Mouse (Mus musculus): ENCODE measurements around the gene Epb41l3. TPM values are rescaled to one million over a fixed set of nuclear protein-coding genes. Genes with fewer than 3 reads are reported as not detected.

Epb41l3 gene
- polyA plus RNA-seq, 1 experiment from 2014 or later, result 16.6 TPM

GRCm38 (mm10) chr17:69267526-69267925, 192.0 kb downstream of the Epb41l3 start:
- TF ChIP-seq CTCF (IDR thresholded peaks at IDR 0.05; ENCODE audit: low read depth), result no peak
- TF ChIP-seq EP300 (optimal IDR thresholded peaks at IDR 0.05), result no peak
- Histone ChIP-seq H3K4me3 (ENCODE audit: low read depth, low read length) (no peak overlapping the region), H3K36me3 (ENCODE audit: control insufficient read depth, insufficient read depth, low read length) (no peaks in the 10 kb centered on the region), H3K9ac (ENCODE audit: low read length) (no peak overlapping the region), H3K27ac (replicated peaks) (no peak overlapping the region), H3K27me3 (ENCODE audit: control insufficient read depth, insufficient read depth, low read length) (no peaks in the 10 kb centered on the region), H3K9me3 (ENCODE audit: control insufficient read depth, low read length) (no peaks in the 10 kb centered on the region), H3K4me1 (replicated peaks; ENCODE audit: control insufficient read depth, insufficient read depth) (no peaks in the 10 kb centered on the region), H3K4me2 (replicated peaks; ENCODE audit: low read depth) (no peak overlapping the region)
- DNase-seq (ENCODE audit: low spot score) (no peak), ATAC-seq (ENCODE audit: low FRiP score, low TSS enrichment) (no peak)
- WGBS, result 35% methylated on average over 6 of the region's 6 CpGs

DNA sequence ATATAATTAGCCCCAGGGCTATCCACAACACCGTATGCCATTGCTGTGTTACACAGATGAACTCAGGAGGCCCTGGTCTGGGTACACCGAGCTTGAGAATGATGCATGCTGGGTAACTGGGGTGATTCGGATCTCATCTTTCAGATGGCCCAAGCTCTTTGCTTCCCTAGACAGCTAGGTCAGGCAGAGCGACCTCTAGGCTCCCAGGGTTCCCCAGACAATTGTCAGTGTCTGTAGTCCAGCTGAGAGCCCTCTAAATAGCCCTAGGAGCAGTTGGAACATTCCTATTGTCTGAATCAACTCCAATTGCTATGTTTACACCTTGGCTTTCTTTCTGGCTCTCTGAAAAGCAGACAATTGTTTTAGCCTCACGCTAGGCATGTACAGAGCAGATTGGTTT, 201.9 kb downstream of the Epb41l3 start:
- Histone ChIP-seq H3K27ac (replicated peaks) (no peak overlapping the region), H3K4me1 (replicated peaks; ENCODE audit: control insufficient read depth, insufficient read depth) (no peaks in the 10 kb centered on the region), H3K27me3 (ENCODE audit: control insufficient read depth, insufficient read depth, low read length) (no peaks in the 10 kb centered on the region), H3K9ac (ENCODE audit: low read length) (no peak overlapping the region), H3K36me3 (ENCODE audit: control insufficient read depth, insufficient read depth, low read length) (no peaks in the 10 kb centered on the region), H3K4me3 (ENCODE audit: low read depth, low read length) (no peak overlapping the region), H3K4me2 (replicated peaks; ENCODE audit: low read depth) (no peak overlapping the region), H3K9me3 (ENCODE audit: control insufficient read depth, low read length) (no peaks in the 10 kb centered on the region)
- TF ChIP-seq CTCF (IDR thresholded peaks at IDR 0.05; ENCODE audit: low read depth), result no peak
- no peak for TF ChIP-seq EP300 (optimal IDR thresholded peaks at IDR 0.05)
- ATAC-seq (ENCODE audit: low FRiP score, low TSS enrichment) (no peak), DNase-seq (ENCODE audit: low spot score) (no peak)
- 49% methylated on average over 5 of the region's 5 CpGs for WGBS

- no peaks in the 10 kb centered on the region for H3K4me1 ChIP-seq (replicated peaks; ENCODE audit: control insufficient read depth, insufficient read depth)
- no peak for ATAC-seq (ENCODE audit: low FRiP score, low TSS enrichment)
- 88% methylated on average over 13 of the region's 13 CpGs for WGBS
- no peak for DNase-seq (ENCODE audit: low spot score)
- H3K27ac ChIP-seq (replicated peaks), result no peak overlapping the region
- H3K27me3 ChIP-seq (ENCODE audit: control insufficient read depth, insufficient read depth, low read length), result no peaks in the 10 kb centered on the region
- no peak overlapping the region for H3K9ac ChIP-seq (ENCODE audit: low read length)
- H3K4me2 ChIP-seq (replicated peaks; ENCODE audit: low read depth), result no peak overlapping the region
- no peak for TF ChIP-seq EP300 (optimal IDR thresholded peaks at IDR 0.05)
- no peak for TF ChIP-seq CTCF (IDR thresholded peaks at IDR 0.05; ENCODE audit: low read depth)
- no peak overlapping the region for H3K4me3 ChIP-seq (ENCODE audit: low read depth, low read length)
- H3K36me3 ChIP-seq (ENCODE audit: control insufficient read depth, insufficient read depth, low read length), result no peaks in the 10 kb centered on the region; the same call in 1 of the 2 replicates
- no peaks in the 10 kb centered on the region for H3K9me3 ChIP-seq (ENCODE audit: control insufficient read depth, low read length)
Observed at GRCm38 (mm10) chr17:69284511-69284910, 209.0 kb downstream of the Epb41l3 start.

DNA sequence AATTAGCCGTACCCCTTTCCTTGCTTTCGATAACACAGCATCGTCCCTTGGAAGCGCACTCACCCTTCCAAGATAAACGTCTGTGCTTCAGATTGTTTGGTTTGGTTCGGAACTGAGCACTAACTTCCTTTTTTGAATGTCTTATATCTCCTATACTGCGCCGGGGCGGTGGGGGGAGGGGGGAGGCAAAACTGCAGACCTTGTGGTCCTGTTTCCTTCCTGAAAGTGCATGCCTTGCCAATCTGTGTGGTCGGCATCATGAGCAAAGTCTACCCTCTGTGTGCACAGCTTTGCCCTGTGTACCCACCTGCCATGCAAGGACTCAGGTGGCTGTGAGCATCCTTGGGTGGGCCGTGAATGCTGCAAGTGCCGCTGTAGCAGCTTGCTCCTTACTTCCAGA, 212.6 kb downstream of the Epb41l3 start:
- H3K4me1 ChIP-seq (replicated peaks; ENCODE audit: control insufficient read depth, insufficient read depth), result no peaks in the 10 kb centered on the region
- 91% methylated on average over 12 of the region's 12 CpGs for WGBS
- no peaks in the 10 kb centered on the region; the same call in 1 of the 2 replicates for H3K36me3 ChIP-seq (ENCODE audit: control insufficient read depth, insufficient read depth, low read length)
- TF ChIP-seq CTCF (IDR thresholded peaks at IDR 0.05; ENCODE audit: low read depth) (no peak), EP300 (optimal IDR thresholded peaks at IDR 0.05) (no peak)
- H3K27ac ChIP-seq (replicated peaks), result no peak overlapping the region
- no peak overlapping the region for H3K4me2 ChIP-seq (replicated peaks; ENCODE audit: low read depth)
- H3K9me3 ChIP-seq (ENCODE audit: control insufficient read depth, low read length), result no peaks in the 10 kb centered on the region
- H3K9ac ChIP-seq (ENCODE audit: low read length), result no peak overlapping the region
- no peak for ATAC-seq (ENCODE audit: low FRiP score, low TSS enrichment)
- no peaks in the 10 kb centered on the region for H3K27me3 ChIP-seq (ENCODE audit: control insufficient read depth, insufficient read depth, low read length)
- no peak overlapping the region for H3K4me3 ChIP-seq (ENCODE audit: low read depth, low read length)
- DNase-seq (ENCODE audit: low spot score), result no peak

DNA sequence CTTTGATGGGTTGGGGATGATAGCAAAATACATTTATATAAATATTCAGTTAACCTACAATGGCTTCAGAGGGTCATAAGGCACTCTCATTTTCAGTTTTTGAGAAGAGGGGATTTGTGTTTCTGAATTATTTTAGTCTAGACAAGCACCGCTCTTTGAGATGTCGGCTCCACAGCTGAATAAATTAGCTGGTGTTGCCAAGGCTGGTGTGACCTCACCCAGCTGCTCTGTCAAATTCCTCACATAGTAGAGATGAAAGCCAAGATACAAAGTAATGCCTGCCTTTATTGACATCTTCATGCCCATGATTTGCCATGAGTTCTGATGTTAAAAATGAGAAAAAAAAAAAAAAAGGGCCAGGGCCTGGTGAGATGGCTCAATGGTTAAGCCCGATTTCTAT, 214.8 kb downstream of the Epb41l3 start:
- DNase-seq (ENCODE audit: low spot score) (no peak), ATAC-seq (ENCODE audit: low FRiP score, low TSS enrichment) (no peak)
- Histone ChIP-seq H3K4me1 (replicated peaks; ENCODE audit: control insufficient read depth, insufficient read depth) (no peaks in the 10 kb centered on the region), H3K9me3 (ENCODE audit: control insufficient read depth, low read length) (no peaks in the 10 kb centered on the region), H3K27ac (replicated peaks) (no peak overlapping the region), H3K27me3 (ENCODE audit: control insufficient read depth, insufficient read depth, low read length) (no peaks in the 10 kb centered on the region), H3K36me3 (ENCODE audit: control insufficient read depth, insufficient read depth, low read length) (no peaks in the 10 kb centered on the region; the same call in 1 of the 2 replicates), H3K9ac (ENCODE audit: low read length) (no peak overlapping the region), H3K4me3 (ENCODE audit: low read depth, low read length) (no peak overlapping the region), H3K4me2 (replicated peaks; ENCODE audit: low read depth) (no peak overlapping the region)
- 73% methylated on average over 3 of the region's 3 CpGs for WGBS
- no peak for TF ChIP-seq CTCF (IDR thresholded peaks at IDR 0.05; ENCODE audit: low read depth)
- TF ChIP-seq EP300 (optimal IDR thresholded peaks at IDR 0.05), result no peak

GRCm38 (mm10) chr17:69301552-69301951, 226.1 kb downstream of the Epb41l3 start:
- H3K4me2 ChIP-seq (replicated peaks; ENCODE audit: low read depth), result no peak overlapping the region
- ATAC-seq (ENCODE audit: low FRiP score, low TSS enrichment), result no peak

More at GRCm38 (mm10) chr17:69301552-69301951, 226.1 kb downstream of the Epb41l3 start:
- no peaks in the 10 kb centered on the region for H3K9me3 ChIP-seq (ENCODE audit: control insufficient read depth, low read length)
- WGBS, result 70% methylated on average over 4 of the region's 4 CpGs
- H3K27ac ChIP-seq (replicated peaks), result no peak overlapping the region
- no peaks in the 10 kb centered on the region for H3K4me1 ChIP-seq (replicated peaks; ENCODE audit: control insufficient read depth, insufficient read depth)
- DNase-seq (ENCODE audit: low spot score), result no peak
- no peak overlapping the region for H3K9ac ChIP-seq (ENCODE audit: low read length)
- H3K27me3 ChIP-seq (ENCODE audit: control insufficient read depth, insufficient read depth, low read length), result no peaks in the 10 kb centered on the region
- H3K4me3 ChIP-seq (ENCODE audit: low read depth, low read length), result no peak overlapping the region
- no peaks in the 10 kb centered on the region for H3K36me3 ChIP-seq (ENCODE audit: control insufficient read depth, insufficient read depth, low read length)
- TF ChIP-seq EP300 (optimal IDR thresholded peaks at IDR 0.05) (no peak), CTCF (IDR thresholded peaks at IDR 0.05; ENCODE audit: low read depth) (no peak)

Data from stomach, postnatal 0 days (tissue).